Mouse (Mus musculus) liver, embryonic 13.5 days (tissue): Measurements from ENCODE around the gene Olfr1263. TPM values are rescaled to one million over a fixed set of nuclear protein-coding genes. Genes with fewer than 3 reads are reported as not detected.

Experiments
- ATAC-seq: fragments of 200-750 bp; cut with Nextera tagmentation; 2 replicates; pipeline ENCODE4 v1.8.0; 2017; ENCODE audit warnings: low read depth, mild to moderate bottlenecking, moderate number of reproducible peaks, moderate library complexity
- DNase-seq: peaks from one replicate; pipeline ENCODE4 v3.0.0; 2022
- H3K27ac ChIP-seq: fragments of 300-500 bp; sonication (generic); 2 replicates; pipeline ENCODE4 v1.5.1; 2015; ENCODE audit warnings: moderate library complexity, mild to moderate bottlenecking, inconsistent platforms
- H3K27me3 ChIP-seq: fragments of 300-500 bp; sonication (generic); 2 replicates; pipeline ENCODE4 v1.6.1; 2015; ENCODE audit warnings: mild to moderate bottlenecking, inconsistent platforms
- H3K36me3 ChIP-seq: fragments of 300-500 bp; sonication (generic); 2 replicates; pipeline ENCODE4 v1.6.1; 2015; ENCODE audit warnings: mild to moderate bottlenecking, inconsistent platforms
- H3K4me1 ChIP-seq: fragments of 300-500 bp; sonication (generic); replicated peaks from 2 replicates; pipeline ENCODE4 v1.6.1; 2015; ENCODE audit warnings: inconsistent platforms
- H3K4me2 ChIP-seq: fragments of 300-500 bp; sonication (generic); 2 replicates; pipeline ENCODE4 v1.6.1; 2015; ENCODE audit warnings: inconsistent platforms, mild to moderate bottlenecking, moderate library complexity
- H3K4me3 ChIP-seq: fragments of 300-500 bp; sonication (generic); replicated peaks from 2 replicates; pipeline ENCODE4 v1.5.1; 2015; ENCODE audit warnings: mild to moderate bottlenecking, inconsistent platforms
- H3K9ac ChIP-seq: fragments of 300-500 bp; sonication (generic); 2 replicates; pipeline ENCODE4 v1.6.1; 2015; ENCODE audit warnings: mild to moderate bottlenecking, inconsistent platforms
- H3K9me3 ChIP-seq: fragments of 300-500 bp; sonication (generic); replicated peaks from 2 replicates; pipeline ENCODE4 v1.6.1; 2016; ENCODE audit warnings: inconsistent platforms
- WGBS: fragments of 180-500 bp; shearing (Covaris S2); methylation state at CpG from one replicate; pipeline ENCODE4 v1.1.7; 2015; ENCODE audit not compliant: insufficient replicate concordance; 5-methylcytosine and 5-hydroxymethylcytosine counted together
- polyA plus RNA-seq: library from polyadenylated mRNA; unstranded; fragments of >200 nt; fragmentation: Nextera tagmentation; extraction: Ambion mirVana; gene quantifications from 2 replicates; pipeline ENCODE4 v1.2.1, GENCODE M21; 2015

Gene Olfr1263
- polyA plus RNA-seq: not detected in 2 replicates

DNA sequence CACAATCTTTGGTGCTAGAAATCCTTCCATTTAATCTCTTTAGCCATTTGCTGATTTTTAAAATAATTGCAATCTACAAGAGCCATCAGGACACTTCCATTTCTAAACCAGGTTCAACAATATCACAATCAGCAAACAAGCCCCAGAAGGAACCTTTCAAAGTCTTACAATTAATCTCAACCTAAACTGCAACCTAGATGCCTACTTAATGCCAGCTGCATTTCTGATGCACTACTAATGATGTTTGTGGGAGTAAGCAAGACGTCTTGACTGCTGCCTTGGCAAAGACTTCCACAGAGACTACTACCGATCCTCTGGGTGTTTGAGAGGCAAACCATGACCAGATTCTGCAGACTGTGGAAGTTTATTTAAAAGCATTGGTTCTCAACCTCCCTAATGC, at the start of gene Olfr1263:
Gene Olfr1263, plus strand, starts transcription at position 301 of the 400 bp plus-strand sequence.
- no peaks in the 10 kb centered on the region for H3K4me1 ChIP-seq
- no peaks in the 10 kb centered on the region for H3K27me3 ChIP-seq
- no peak within 1 kb of the TSS for H3K4me3 ChIP-seq
- ATAC-seq (no peak), DNase-seq (no peak)
- no peak within 1 kb of the TSS for H3K9ac ChIP-seq
- H3K27ac ChIP-seq: no peak within 1 kb of the TSS
- 57% methylated on average over 2 of the region's 2 CpGs for WGBS
- no peak within 1 kb of the TSS for H3K4me2 ChIP-seq
- no peaks in the 10 kb centered on the region for H3K36me3 ChIP-seq
- no peaks in the 10 kb centered on the region for H3K9me3 ChIP-seq

DNA sequence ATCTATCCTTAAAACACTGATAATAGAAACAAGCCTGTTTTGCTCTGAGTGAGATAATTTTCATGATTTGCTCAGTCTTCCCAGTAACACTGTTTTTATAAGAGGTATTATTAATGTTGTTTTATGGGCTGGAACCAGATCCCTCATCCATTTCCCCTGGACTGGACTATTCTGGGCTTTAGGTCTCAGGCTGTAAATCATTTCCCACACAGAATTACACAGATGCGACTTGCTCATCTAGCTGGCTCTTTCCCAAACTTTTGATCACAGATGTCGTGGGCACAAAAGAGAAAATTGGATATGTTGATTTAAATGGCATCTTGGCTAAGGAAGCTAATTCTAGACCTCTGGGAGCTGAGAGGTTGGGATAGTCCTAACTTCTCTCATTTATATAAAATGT, 37.7 kb upstream of the Olfr1263 start, which contains the start of gene Olfr1260:
Gene Olfr1260, plus strand, starts transcription at position 157 of the 400 bp plus-strand sequence.
- H3K9me3 ChIP-seq: no peaks in the 10 kb centered on the region
- ATAC-seq: no peak

DNA sequence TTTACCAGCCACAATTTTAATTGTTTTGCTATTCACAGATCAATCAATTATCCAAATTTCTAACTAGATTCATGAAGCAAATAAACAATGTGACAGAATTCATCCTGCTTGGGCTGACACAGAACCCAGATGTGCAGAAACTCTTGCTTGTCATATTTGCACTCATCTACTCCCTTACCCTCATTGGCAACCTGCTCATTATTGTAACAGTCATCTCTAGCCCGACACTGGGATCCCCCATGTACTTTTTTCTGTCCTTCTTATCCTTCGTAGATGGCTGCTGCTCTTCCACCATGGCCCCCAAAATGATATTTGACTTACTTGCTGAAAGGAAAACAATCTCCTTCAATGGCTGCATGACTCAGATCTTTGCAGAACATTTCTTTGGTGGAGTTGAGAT, 34.2 kb upstream of the Olfr1263 start:
- no peaks in the 10 kb centered on the region for H3K4me1 ChIP-seq
- no peaks in the 10 kb centered on the region for H3K27me3 ChIP-seq
- ATAC-seq (no peak), DNase-seq (no peak)
- no peak overlapping the region for H3K4me2 ChIP-seq
- H3K9ac ChIP-seq: no peak overlapping the region
- no peaks in the 10 kb centered on the region for H3K36me3 ChIP-seq
- WGBS: 47% methylated on average over 2 of the region's 2 CpGs
- no peak overlapping the region for H3K27ac ChIP-seq
- H3K9me3 ChIP-seq: no peaks in the 10 kb centered on the region
- H3K4me3 ChIP-seq: no peak overlapping the region

More for the DNA sequence above, 37.7 kb upstream of the Olfr1263 start, which contains the start of gene Olfr1260:
- Histone ChIP-seq H3K9ac (no peak within 1 kb of the TSS), H3K27ac (no peak within 1 kb of the TSS), H3K4me2 (no peak within 1 kb of the TSS), H3K36me3 (no peaks in the 10 kb centered on the region), H3K4me3 (no peak within 1 kb of the TSS), H3K4me1 (no peaks in the 10 kb centered on the region), H3K27me3 (no peaks in the 10 kb centered on the region)
- DNase-seq: no peak
- WGBS: 54% methylated on average over 2 of the region's 2 CpGs

DNA sequence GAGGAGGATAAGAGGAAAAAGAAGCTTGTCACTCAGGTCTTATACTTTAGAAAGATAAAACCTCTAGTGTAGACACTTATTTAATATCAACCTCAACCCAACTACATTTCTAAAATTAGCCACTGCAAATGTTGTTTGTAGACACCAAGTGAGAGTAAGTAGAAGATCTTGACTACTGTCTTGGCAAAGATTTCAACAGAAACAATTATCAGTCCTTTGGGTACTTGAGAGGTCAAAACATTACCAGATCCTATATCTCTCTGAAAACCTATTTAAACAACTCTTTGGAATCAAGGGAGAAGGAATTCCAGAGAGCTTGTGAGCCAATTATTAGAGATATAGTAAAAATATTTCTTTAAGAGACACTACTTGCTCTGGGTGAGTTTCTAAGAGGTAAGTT, 21.0 kb upstream of the Olfr1263 start, which contains the start of gene Olfr1261:
Gene Olfr1261, plus strand, starts transcription at position 301 of the 400 bp plus-strand sequence.
- Histone ChIP-seq H3K4me3 (no peak within 1 kb of the TSS), H3K27ac (no peak within 1 kb of the TSS), H3K4me1 (no peaks in the 10 kb centered on the region), H3K9ac (no peak within 1 kb of the TSS), H3K27me3 (no peaks in the 10 kb centered on the region), H3K4me2 (no peak within 1 kb of the TSS), H3K36me3 (no peaks in the 10 kb centered on the region), H3K9me3 (no peaks in the 10 kb centered on the region)
- DNase-seq: no peak
- ATAC-seq: no peak

DNA sequence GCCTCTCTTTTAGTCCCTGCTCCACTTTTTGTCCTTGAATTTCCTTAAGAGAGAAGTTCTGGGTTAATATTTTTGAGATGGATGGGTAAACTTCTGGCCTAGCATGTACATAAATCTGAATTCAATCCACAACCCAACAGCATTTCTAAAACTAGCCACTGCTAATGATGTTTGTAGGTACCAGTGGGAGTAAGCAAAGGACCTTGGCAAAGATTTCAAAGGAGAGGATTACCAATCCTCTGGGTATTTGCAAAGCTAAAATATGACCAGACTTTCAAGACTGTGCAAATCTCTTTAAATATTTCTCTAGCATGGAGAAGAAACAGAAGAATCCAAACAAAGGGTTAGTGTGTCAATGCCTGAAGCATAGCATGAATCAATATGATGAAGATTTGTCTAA, 12.1 kb upstream of the Olfr1263 start, which contains the start of gene Olfr1262:
Gene Olfr1262, plus strand, starts transcription at position 301 of the 400 bp plus-strand sequence.
- Histone ChIP-seq H3K27ac (no peak within 1 kb of the TSS), H3K4me3 (no peak within 1 kb of the TSS), H3K27me3 (no peaks in the 10 kb centered on the region), H3K9ac (no peak within 1 kb of the TSS), H3K4me2 (no peak within 1 kb of the TSS), H3K4me1 (no peaks in the 10 kb centered on the region), H3K36me3 (no peaks in the 10 kb centered on the region), H3K9me3 (no peaks in the 10 kb centered on the region)
- DNase-seq: no peak
- no peak for ATAC-seq

DNA sequence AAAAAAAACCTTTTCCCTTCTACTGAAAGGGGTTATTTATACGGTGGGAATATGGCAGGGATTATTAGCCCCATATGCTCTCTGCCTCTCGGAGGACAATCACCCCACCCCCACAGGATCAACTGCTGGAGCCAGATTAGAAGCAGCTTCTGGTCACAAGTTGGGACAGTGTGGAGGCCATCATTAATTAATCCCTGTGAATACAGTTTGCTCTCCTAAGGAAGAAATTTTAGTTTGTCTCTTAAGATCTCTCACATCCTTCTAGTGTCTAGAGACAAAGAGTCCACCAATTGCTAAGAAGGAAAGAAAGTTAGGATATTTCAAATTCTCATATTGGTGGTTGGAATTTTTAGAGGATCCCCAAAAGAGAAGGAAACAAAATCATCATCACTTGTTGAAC, 13.5 kb downstream of the Olfr1263 start, which contains the start of gene Olfr1264:
Gene Olfr1264, minus strand, starts transcription at position 101 of the 400 bp plus-strand sequence.
- no peak for ATAC-seq
- Histone ChIP-seq H3K27ac (no peak within 1 kb of the TSS), H3K4me1 (no peaks in the 10 kb centered on the region), H3K4me2 (no peak within 1 kb of the TSS), H3K9ac (no peak within 1 kb of the TSS), H3K27me3 (no peaks in the 10 kb centered on the region), H3K9me3 (no peaks in the 10 kb centered on the region), H3K4me3 (no peak within 1 kb of the TSS), H3K36me3 (no peaks in the 10 kb centered on the region)
- DNase-seq: no peak
- WGBS: 72% methylated on average over 2 of the region's 2 CpGs

DNA sequence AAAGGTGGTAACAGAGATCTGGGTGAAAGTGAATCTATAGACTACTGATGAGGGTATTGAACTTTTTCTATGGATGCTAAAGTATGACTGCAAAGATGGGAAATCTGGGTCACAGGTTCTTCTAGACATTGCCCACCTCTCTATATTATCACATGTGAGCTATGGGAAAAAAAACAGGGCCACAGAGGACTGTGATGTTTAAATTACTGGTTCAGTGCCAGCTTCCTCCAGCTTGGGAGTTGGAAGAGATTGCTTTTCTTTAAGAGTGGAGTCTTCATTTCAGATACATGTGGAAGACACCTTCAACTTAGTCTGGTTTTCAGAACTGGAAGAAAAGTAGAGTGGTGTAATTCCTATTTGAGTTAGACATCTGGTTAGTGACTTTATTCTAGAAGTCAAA, 23.1 kb downstream of the Olfr1263 start, which contains the start of gene Olfr1265:
Gene Olfr1265, plus strand, starts transcription at position 301 of the 400 bp plus-strand sequence.
- H3K27ac ChIP-seq: no peak within 1 kb of the TSS
- DNase-seq (no peak), ATAC-seq (no peak)
- no peaks in the 10 kb centered on the region for H3K27me3 ChIP-seq
- no peak within 1 kb of the TSS for H3K4me2 ChIP-seq
- no peaks in the 10 kb centered on the region for H3K4me1 ChIP-seq
- no peak within 1 kb of the TSS for H3K9ac ChIP-seq
- no peaks in the 10 kb centered on the region for H3K9me3 ChIP-seq
- H3K36me3 ChIP-seq: no peaks in the 10 kb centered on the region
- no peak within 1 kb of the TSS for H3K4me3 ChIP-seq

DNA sequence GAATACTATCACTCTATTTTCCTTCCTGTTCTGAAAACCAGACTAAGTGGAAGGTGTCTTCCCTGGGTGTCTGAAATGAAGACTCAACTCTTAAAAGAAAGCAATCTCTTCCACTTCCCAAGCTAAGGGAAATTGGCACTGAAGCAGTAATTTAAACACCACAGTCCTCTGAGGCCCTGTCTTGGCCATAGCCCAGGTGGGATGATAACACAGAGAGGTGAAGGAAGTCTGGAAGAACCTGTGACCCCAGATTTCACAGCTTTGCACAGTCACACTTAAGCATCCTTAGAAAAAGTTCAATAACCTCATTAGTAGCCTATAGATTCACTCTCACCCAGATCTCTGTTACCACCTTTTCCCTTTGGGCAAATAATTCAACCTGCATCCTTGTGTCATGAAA, 51.6 kb downstream of the Olfr1263 start, which contains the start of gene Olfr140:
Gene Olfr140, minus strand, starts transcription at position 101 of the 400 bp plus-strand sequence.
- Histone ChIP-seq H3K27me3 (no peaks in the 10 kb centered on the region), H3K4me2 (no peak within 1 kb of the TSS), H3K9me3 (no peaks in the 10 kb centered on the region), H3K27ac (no peak within 1 kb of the TSS), H3K36me3 (no peaks in the 10 kb centered on the region), H3K9ac (no peak within 1 kb of the TSS), H3K4me1 (no peaks in the 10 kb centered on the region), H3K4me3 (no peak within 1 kb of the TSS)
- no peak for ATAC-seq
- no peak for DNase-seq

Other genes starting within 250 kb of the Olfr1263 start
- gene Olfr1254, start 218.5 kb upstream of the Olfr1263 start, polyA plus RNA-seq: not detected in 2 replicates
- gene Olfr1255, start 200.1 kb upstream of the Olfr1263 start, polyA plus RNA-seq: not detected in 2 replicates
- gene Olfr1256, start 170.6 kb upstream of the Olfr1263 start, polyA plus RNA-seq: not detected in 2 replicates
- not detected in 2 replicates for gene Olfr48, start 163.9 kb upstream of the Olfr1263 start, polyA plus RNA-seq
- not detected in 2 replicates for gene Olfr1257, start 133.7 kb upstream of the Olfr1263 start, polyA plus RNA-seq
- gene Olfr1258, start 84.8 kb upstream of the Olfr1263 start, polyA plus RNA-seq: not detected in 2 replicates
- gene Olfr1259, start 63.5 kb upstream of the Olfr1263 start, polyA plus RNA-seq: not detected in 2 replicates
- gene Olfr1260, start 37.8 kb upstream of the Olfr1263 start, polyA plus RNA-seq: not detected in 2 replicates
- gene Olfr1261, start 20.9 kb upstream of the Olfr1263 start, polyA plus RNA-seq: not detected in 2 replicates
- not detected in 2 replicates for gene Olfr1262, start 12.0 kb upstream of the Olfr1263 start, polyA plus RNA-seq
- not detected in 2 replicates for gene Olfr1264, start 13.4 kb downstream of the Olfr1263 start, polyA plus RNA-seq
- not detected in 2 replicates for gene Olfr1265, start 23.2 kb downstream of the Olfr1263 start, polyA plus RNA-seq
- not detected in 2 replicates for gene Olfr140, start 51.5 kb downstream of the Olfr1263 start, polyA plus RNA-seq
- not detected in 2 replicates for gene Olfr1269, start 109.3 kb downstream of the Olfr1263 start, polyA plus RNA-seq
- not detected in 2 replicates for gene Olfr32, start 130.2 kb downstream of the Olfr1263 start, polyA plus RNA-seq
- not detected in 2 replicates for gene Olfr1270, start 141.0 kb downstream of the Olfr1263 start, polyA plus RNA-seq
- gene Olfr1506, start 212.4 kb downstream of the Olfr1263 start, polyA plus RNA-seq: not detected in 2 replicates
- not detected in 2 replicates for gene Olfr142, start 245.5 kb downstream of the Olfr1263 start, polyA plus RNA-seq